Mouse (Mus musculus): Measurements from ENCODE around the gene Ctsh. TPM values are rescaled to one million over a fixed set of nuclear protein-coding genes. Genes with fewer than 3 reads are reported as not detected.
"Not testable (repeated sequence)": the region's sequence is repeated elsewhere in the genome, so short reads cannot be mapped to it uniquely, and the experiment has no call there.

Ctsh gene
- polyA plus RNA-seq, 1 experiment: 95.5 TPM

GRCm38 (mm10) chr9:90054371-90055145 lies 606 bp downstream of the Ctsh start:
- whole genome bisulfite sequencing: under 1% methylated on average over 37 of the region's 37 CpGs
- H3K4me3 ChIP-seq (replicated peaks; ENCODE audit: extremely low read depth, low read depth, low read length): peak overlapping the region; percentile 76
- TF ChIP-seq POLR2A (IDR thresholded peaks at IDR 0.05; ENCODE audit: borderline replicate concordance, extremely low read depth, low read depth, low read length) (peak; percentile 80; the same call in 1 of the 2 replicates), CTCF (IDR thresholded peaks at IDR 0.05; ENCODE audit: insufficient read depth, low read length) (peak; percentile 52)
- DNase-seq: peak; percentile 75
- H3K4me1 ChIP-seq (ENCODE audit: control insufficient read depth, insufficient read depth, low read length): no peaks in the 10 kb centered on the region

DNA sequence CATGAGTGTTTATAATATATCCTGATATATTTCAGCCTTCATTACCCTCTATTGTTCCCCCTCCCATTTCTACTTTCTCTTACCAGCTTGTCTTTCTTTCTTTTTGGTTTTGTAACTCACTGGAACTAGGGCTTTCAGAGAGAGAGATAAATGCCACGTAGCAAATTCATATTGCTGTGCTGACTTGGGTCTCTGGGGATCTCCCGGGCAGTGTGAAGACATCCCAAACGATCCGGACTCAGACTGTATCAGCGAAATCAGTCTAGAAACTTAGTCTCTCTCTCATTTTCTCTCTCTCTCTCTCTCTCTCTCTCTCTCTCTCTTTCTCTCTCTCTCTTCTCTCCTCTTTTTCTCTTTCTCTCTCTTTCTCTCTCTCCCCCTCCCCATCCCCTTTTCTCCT lies 1.5 kb downstream of the Ctsh start:
- WGBS: 36% methylated on average over 5 of the region's 5 CpGs
- TF ChIP-seq POLR2A (IDR thresholded peaks at IDR 0.05; ENCODE audit: borderline replicate concordance, extremely low read depth, low read depth, low read length) (no peak), CTCF (IDR thresholded peaks at IDR 0.05; ENCODE audit: insufficient read depth, low read length) (no peak)
- Histone ChIP-seq H3K4me3 (replicated peaks; ENCODE audit: extremely low read depth, low read depth, low read length) (peak overlapping the region; percentile 47), H3K4me1 (ENCODE audit: control insufficient read depth, insufficient read depth, low read length) (no peaks in the 10 kb centered on the region)
- DNase-seq: no peak

GRCm38 (mm10) chr9:90055911-90056310 lies 2.0 kb downstream of the Ctsh start:
- Histone ChIP-seq H3K4me1 (ENCODE audit: control insufficient read depth, insufficient read depth, low read length) (no peaks in the 10 kb centered on the region), H3K4me3 (replicated peaks; ENCODE audit: extremely low read depth, low read depth, low read length) (peak overlapping the region; percentile 47)
- 61% methylated on average over 3 of the region's 3 CpGs for WGBS
- DNase-seq: no peak
- TF ChIP-seq POLR2A (IDR thresholded peaks at IDR 0.05; ENCODE audit: borderline replicate concordance, extremely low read depth, low read depth, low read length) (no peak), CTCF (IDR thresholded peaks at IDR 0.05; ENCODE audit: insufficient read depth, low read length) (no peak)

- H3K4me1 ChIP-seq (ENCODE audit: control insufficient read depth, insufficient read depth, low read length): no peaks in the 10 kb centered on the region
- DNase-seq: no peak
- 73% methylated on average over 2 of the region's 2 CpGs for WGBS
- TF ChIP-seq POLR2A (IDR thresholded peaks at IDR 0.05; ENCODE audit: borderline replicate concordance, extremely low read depth, low read depth, low read length) (no peak), CTCF (IDR thresholded peaks at IDR 0.05; ENCODE audit: insufficient read depth, low read length) (no peak)
- H3K4me3 ChIP-seq (replicated peaks; ENCODE audit: extremely low read depth, low read depth, low read length): no peak overlapping the region
Observed at GRCm38 (mm10) chr9:90056716-90057115, 2.8 kb downstream of the Ctsh start.

DNA sequence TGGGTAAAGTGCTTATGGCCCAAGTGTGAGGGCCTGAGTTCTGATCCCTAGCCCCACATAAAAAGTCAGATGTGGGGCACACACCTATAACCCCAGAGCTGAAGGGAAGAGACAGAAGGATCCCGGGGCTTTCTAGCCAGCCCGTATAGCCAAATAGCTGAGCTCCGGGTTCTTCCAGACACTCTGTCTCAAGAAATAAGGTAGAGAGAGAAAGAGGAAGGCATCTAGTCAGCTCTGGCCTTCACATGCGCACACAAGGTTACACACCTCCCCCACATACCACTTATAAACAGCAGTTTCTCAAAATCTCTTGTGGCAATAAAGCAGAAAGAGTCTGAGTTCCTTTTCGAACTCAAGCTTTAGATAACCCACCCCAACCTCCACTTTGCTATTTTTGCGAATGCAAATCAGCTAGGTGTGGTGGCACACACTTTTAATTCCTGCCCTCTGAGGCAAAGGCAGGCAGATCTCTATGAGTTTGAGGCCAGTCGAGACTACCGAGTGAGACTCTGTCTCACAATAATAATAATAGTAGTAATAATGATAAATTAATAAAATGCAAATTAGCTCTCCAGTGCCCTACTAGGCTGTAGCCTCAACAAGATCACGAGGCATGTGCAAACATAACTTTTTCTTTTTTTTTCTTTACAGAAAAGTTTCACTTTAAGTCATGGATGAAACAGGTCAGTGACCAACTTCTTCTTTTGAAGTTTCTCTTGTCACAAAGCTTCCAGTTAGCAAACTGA lies 6.0 kb downstream of the Ctsh start:
- Histone ChIP-seq H3K4me3 (replicated peaks; ENCODE audit: extremely low read depth, low read depth, low read length) (no peak overlapping the region), H3K4me1 (ENCODE audit: control insufficient read depth, insufficient read depth, low read length) (no peaks in the 10 kb centered on the region)
- no peak for DNase-seq
- 57% methylated on average over 9 of the region's 9 CpGs for WGBS
- TF ChIP-seq POLR2A (IDR thresholded peaks at IDR 0.05; ENCODE audit: borderline replicate concordance, extremely low read depth, low read depth, low read length) (no peak), CTCF (IDR thresholded peaks at IDR 0.05; ENCODE audit: insufficient read depth, low read length) (no peak)

DNA sequence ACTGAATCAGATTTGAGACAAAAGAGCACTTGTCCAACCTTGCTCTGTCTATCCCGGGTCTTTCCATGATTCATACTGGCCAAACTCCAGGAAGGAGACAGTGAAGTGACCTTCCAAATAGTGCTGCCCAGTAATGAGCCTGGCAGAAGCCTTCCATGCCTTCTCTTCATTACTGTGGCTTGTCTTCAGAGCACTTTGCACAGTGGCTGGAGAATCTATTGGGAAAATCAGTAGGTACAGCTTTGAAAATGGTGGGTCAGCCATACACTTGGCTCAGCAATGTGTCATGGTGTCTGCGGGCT lies 6.6 kb downstream of the Ctsh start:
- TF ChIP-seq CTCF (IDR thresholded peaks at IDR 0.05; ENCODE audit: insufficient read depth, low read length) (no peak), POLR2A (IDR thresholded peaks at IDR 0.05; ENCODE audit: borderline replicate concordance, extremely low read depth, low read depth, low read length) (no peak)
- no peaks in the 10 kb centered on the region for H3K4me1 ChIP-seq (ENCODE audit: control insufficient read depth, insufficient read depth, low read length)
- 64% methylated on average over 2 of the region's 2 CpGs for WGBS
- H3K4me3 ChIP-seq (replicated peaks; ENCODE audit: extremely low read depth, low read depth, low read length): no peak overlapping the region
- no peak for DNase-seq

DNA sequence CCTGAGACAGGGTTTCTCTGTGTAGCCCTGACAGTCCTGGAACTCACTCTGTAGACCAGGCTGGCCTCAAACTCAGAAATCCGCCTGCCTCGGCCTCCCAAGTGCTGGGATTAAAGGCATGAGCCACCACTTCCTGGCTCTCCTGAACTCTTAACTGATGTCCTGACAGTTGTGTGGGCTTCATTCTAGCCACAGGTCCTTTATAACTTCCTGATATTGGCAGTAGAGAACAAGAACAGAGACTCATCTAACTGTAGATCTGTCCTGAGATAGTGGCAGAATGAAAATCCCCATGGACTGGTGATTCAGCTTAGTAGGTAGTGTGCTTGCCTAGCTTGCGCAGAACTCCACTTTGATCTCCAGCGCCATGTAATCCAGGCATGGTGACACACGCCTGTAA lies 7.0 kb downstream of the Ctsh start:
- not testable (repeated sequence) for H3K4me3 ChIP-seq (replicated peaks; ENCODE audit: extremely low read depth, low read depth, low read length); H3K4me1 ChIP-seq (ENCODE audit: control insufficient read depth, insufficient read depth, low read length); DNase-seq
- 90% methylated on average over 5 of the region's 5 CpGs for WGBS

DNA sequence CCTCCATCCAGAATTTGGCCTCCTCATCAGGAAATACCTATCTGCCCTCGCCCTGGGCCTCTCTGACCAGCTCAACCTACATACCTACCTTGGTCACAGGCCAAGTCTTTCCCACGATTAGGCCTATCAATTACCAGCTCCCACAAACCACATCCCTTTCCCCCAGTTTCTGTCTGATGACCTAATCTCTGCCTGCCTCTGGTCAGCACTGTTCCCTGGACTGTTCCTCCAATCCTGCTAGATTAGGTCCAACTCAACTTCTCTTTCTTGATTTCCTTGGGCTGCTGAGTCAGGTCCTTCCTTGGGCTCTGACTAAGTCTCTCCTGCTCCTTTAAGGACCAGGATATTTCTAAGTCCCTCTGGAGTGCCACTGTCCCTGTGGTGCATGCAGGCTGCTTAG lies 13.4 kb downstream of the Ctsh start:
- TF ChIP-seq CTCF (IDR thresholded peaks at IDR 0.05; ENCODE audit: insufficient read depth, low read length): no peak
- TF ChIP-seq POLR2A (IDR thresholded peaks at IDR 0.05; ENCODE audit: borderline replicate concordance, extremely low read depth, low read depth, low read length): no peak
- 35% methylated on average over 2 of the region's 2 CpGs for WGBS
- H3K4me1 ChIP-seq (ENCODE audit: control insufficient read depth, insufficient read depth, low read length): no peaks in the 10 kb centered on the region

DNA sequence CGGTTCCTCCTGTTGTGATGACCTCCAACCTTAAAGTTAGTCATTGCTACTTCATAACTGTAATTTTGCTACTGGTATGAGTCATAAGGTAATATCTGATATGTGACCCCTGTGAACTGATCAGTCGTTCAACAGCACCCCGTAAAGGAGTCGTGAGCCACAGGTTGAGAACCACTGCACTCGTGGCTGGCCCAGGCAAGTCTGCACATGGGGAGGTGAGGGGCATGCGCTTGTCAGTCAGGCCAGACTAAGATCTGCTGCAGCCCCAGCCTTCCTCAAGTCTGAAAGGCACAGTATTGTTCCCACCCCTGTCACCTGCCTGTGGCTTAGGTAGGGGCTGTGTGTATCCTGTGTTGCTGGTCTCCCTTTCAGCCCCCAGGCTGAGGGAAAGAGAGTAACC lies 14.8 kb downstream of the Ctsh start:
- H3K4me1 ChIP-seq (ENCODE audit: control insufficient read depth, insufficient read depth, low read length): no peaks in the 10 kb centered on the region
- TF ChIP-seq CTCF (IDR thresholded peaks at IDR 0.05; ENCODE audit: insufficient read depth, low read length) (no peak), POLR2A (IDR thresholded peaks at IDR 0.05; ENCODE audit: borderline replicate concordance, extremely low read depth, low read depth, low read length) (no peak)
- no peak for DNase-seq
- 74% methylated on average over 6 of the region's 6 CpGs for WGBS
- H3K4me3 ChIP-seq (replicated peaks; ENCODE audit: extremely low read depth, low read depth, low read length): no peak overlapping the region

More for the DNA sequence above, 13.4 kb downstream of the Ctsh start:
- no peak for DNase-seq
- H3K4me3 ChIP-seq (replicated peaks; ENCODE audit: extremely low read depth, low read depth, low read length): no peak overlapping the region

DNA sequence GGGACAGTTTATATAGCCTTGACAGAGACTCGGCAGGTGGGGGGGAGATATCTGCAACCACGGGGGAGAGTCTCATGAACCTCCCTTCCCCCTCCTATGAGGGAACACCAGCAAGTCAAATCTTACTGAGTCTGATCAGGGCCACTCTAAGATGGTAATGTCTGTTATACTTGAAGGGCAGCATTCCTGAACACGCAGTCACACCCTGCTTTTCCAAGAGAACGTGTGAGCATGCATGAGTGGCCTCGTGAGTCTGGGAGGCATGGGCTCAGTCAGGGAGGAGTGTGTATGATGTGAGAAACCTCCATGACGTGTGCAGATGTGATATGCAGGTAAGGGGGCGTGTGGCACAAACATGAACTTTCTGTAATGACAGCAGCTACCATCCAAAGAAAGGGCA lies 15.5 kb downstream of the Ctsh start:
- Histone ChIP-seq H3K4me3 (replicated peaks; ENCODE audit: extremely low read depth, low read depth, low read length) (no peak overlapping the region), H3K4me1 (ENCODE audit: control insufficient read depth, insufficient read depth, low read length) (no peaks in the 10 kb centered on the region)
- no peak; the same call in 1 of the 2 replicates for TF ChIP-seq POLR2A (IDR thresholded peaks at IDR 0.05; ENCODE audit: borderline replicate concordance, extremely low read depth, low read depth, low read length)
- peak; percentile 58 for DNase-seq
- 57% methylated on average over 7 of the region's 7 CpGs for WGBS

All from lung, adult 2 months (tissue).